Mouse (Mus musculus): ENCODE measurements around the gene Rhag. TPM values are rescaled to one million over a fixed set of nuclear protein-coding genes. Genes with fewer than 3 reads are reported as not detected.

Gene Rhag
- total and polyA plus RNA-seq, 3 experiments, result 17.8 to 91.3 TPM; not detected in 1

- peaks cover 0 to 12% of the 10 kb centered on the region in 2 experiments; a peak in 2 of 4 replicates for H3K36me3 ChIP-seq (ENCODE audit: control insufficient read depth in 1 of 2, insufficient read depth in 2 of 2, low read length in 2 of 2)
- DNase-seq (ENCODE audit: low read depth, low spot score), result peak; percentile 32
- H3K4me3 ChIP-seq (ENCODE audit: control insufficient read depth in 1 of 2, insufficient read depth in 1 of 2, low read depth in 2 of 2, low read length in 2 of 2), result no peak overlapping the region
- H3K9ac ChIP-seq (ENCODE audit: control insufficient read depth, low read depth, low read length, poor library complexity, severe bottlenecking), result no peak overlapping the region
- peaks cover 5% of the 10 kb centered on the region; the same call in 1 of the 2 replicates for H3K79me2 ChIP-seq (ENCODE audit: control insufficient read depth, insufficient read depth, low read length, poor library complexity)
- TF ChIP-seq SIN3A (IDR thresholded peaks at IDR 0.05; ENCODE audit: low read length), result no peak
- no peak for TF ChIP-seq CHD2 (IDR thresholded peaks at IDR 0.05; ENCODE audit: low read length)
- TF ChIP-seq EP300 (IDR thresholded peaks at IDR 0.05; ENCODE audit: low read depth in 1 of 2, low read length in 2 of 2), result peak; percentile 76 to 78
- no peak for TF ChIP-seq HCFC1 (IDR thresholded peaks at IDR 0.05; ENCODE audit: low read depth, low read length)
- peak; percentile 64 for TF ChIP-seq TCF12 (IDR thresholded peaks at IDR 0.05; ENCODE audit: low read depth, low read length)
- TF ChIP-seq ELF1 (IDR thresholded peaks at IDR 0.05; ENCODE audit: low read depth, low read length), result 0 out of 2 replicates have a peak, but pooled peaks have one; percentile 9
- peak; percentile 99 for TF ChIP-seq RCOR1 (IDR thresholded peaks at IDR 0.05; ENCODE audit: low read depth, low read length)
- no peak for TF ChIP-seq TAL1 (IDR thresholded peaks at IDR 0.05; ENCODE audit: low read length)
- peak; percentile 39; the same call in 1 of the 2 replicates for TF ChIP-seq MXI1 (IDR thresholded peaks at IDR 0.05; ENCODE audit: low read depth, low read length)
- peak; percentile 46; the same call in 1 of the 2 replicates for TF ChIP-seq ETS1 (IDR thresholded peaks at IDR 0.05; ENCODE audit: low read depth, low read length)
- 0 out of 2 replicates have a peak, but pooled peaks have one; percentile 33 for TF ChIP-seq BHLHE40 (IDR thresholded peaks at IDR 0.05; ENCODE audit: borderline replicate concordance, low read depth, low read length)
- peak; percentile 92 for TF ChIP-seq GATA1 (IDR thresholded peaks at IDR 0.05; ENCODE audit: low read depth, low read length)
- peaks cover 0 to 6% of the 10 kb centered on the region in 2 experiments for H3K4me1 ChIP-seq (ENCODE audit: control insufficient read depth in 1 of 2, insufficient read depth in 2 of 2, low read length in 2 of 2)
- H3K27me3 ChIP-seq (ENCODE audit: control insufficient read depth in 1 of 2, insufficient read depth in 2 of 2, low read length in 2 of 2), result no peaks in the 10 kb centered on the region
- no peak overlapping the region for H3K27ac ChIP-seq (ENCODE audit: control insufficient read depth, low read depth, low read length)
- no peaks in the 10 kb centered on the region for H3K9me3 ChIP-seq (replicated peaks; ENCODE audit: insufficient read depth, low read length)
Observed at GRCm38 (mm10) chr17:40882172-40882571, 71.2 kb downstream of the Rhag start.

- Histone ChIP-seq H3K4me3 (ENCODE audit: control insufficient read depth in 1 of 2, insufficient read depth in 1 of 2, low read depth in 2 of 2, low read length in 2 of 2) (no peak overlapping the region), H3K36me3 (ENCODE audit: control insufficient read depth in 1 of 2, insufficient read depth in 2 of 2, low read length in 2 of 2) (peaks cover 0 to 23% of the 10 kb centered on the region in 2 experiments; a peak in 2 of 4 replicates), H3K4me1 (ENCODE audit: control insufficient read depth in 1 of 2, insufficient read depth in 2 of 2, low read length in 2 of 2) (peaks cover 6 to 16% of the 10 kb centered on the region in 2 experiments), H3K9ac (ENCODE audit: control insufficient read depth, low read depth, low read length, poor library complexity, severe bottlenecking) (no peak overlapping the region), H3K79me2 (ENCODE audit: control insufficient read depth, insufficient read depth, low read length, poor library complexity) (peaks cover under 1% of the 10 kb centered on the region; the same call in 1 of the 2 replicates), H3K9me3 (replicated peaks; ENCODE audit: insufficient read depth, low read length) (no peaks in the 10 kb centered on the region), H3K27ac (ENCODE audit: control insufficient read depth, low read depth, low read length) (no peak overlapping the region), H3K27me3 (ENCODE audit: control insufficient read depth in 1 of 2, insufficient read depth in 2 of 2, low read length in 2 of 2) (no peaks in the 10 kb centered on the region)
- no peak for DNase-seq (ENCODE audit: low read depth, low spot score)
- no peak for TF ChIP-seq RAD21 (IDR thresholded peaks at IDR 0.05; ENCODE audit: low read depth, low read length)
- TF ChIP-seq MYC (IDR thresholded peaks at IDR 0.05; ENCODE audit: low read depth, low read length), result no peak
- no peak for TF ChIP-seq SMC3 (IDR thresholded peaks at IDR 0.05; ENCODE audit: low read depth, low read length)
- TF ChIP-seq CHD1 (IDR thresholded peaks at IDR 0.05; ENCODE audit: low read depth, low read length), result no peak
- no peak for TF ChIP-seq ZNF384 (IDR thresholded peaks at IDR 0.05; ENCODE audit: low read depth, low read length)
- TF ChIP-seq ETS1 (IDR thresholded peaks at IDR 0.05; ENCODE audit: low read depth, low read length), result no peak
Observed at GRCm38 (mm10) chr17:40885155-40885554, 74.2 kb downstream of the Rhag start.

All from MEL (cell line).